Mouse (Mus musculus) MEL (cell line): ENCODE measurements at regions not wholly inside any gene's neighbourhood (a gene's known extent, or its start where the extent isn't known, plus 50 kb on each side); places are given as distances from the start of the nearest gene placed in this dataset.

Experiments
- CHD1 ChIP-seq: IDR thresholded peaks from 2 replicates; pipeline ENCODE4 v1.6.1; 2012; ENCODE audit warnings: low read depth, mild to moderate bottlenecking, inconsistent platforms, low read length, improper control_type of control experiment
- CTCF ChIP-seq, 3 experiments: IDR thresholded peaks in 2 of 3; conservative IDR thresholded peaks in 1 of 3; 2 replicates each; pipeline ENCODE4 v1.5.1; 2011 to 2012; ENCODE audit warnings: low read length in 3 of 3, low read depth in 2 of 3, mild to moderate bottlenecking in 2 of 3, improper control_type of control experiment in 1 of 3, inconsistent platforms in 1 of 3, mixed read lengths in 1 of 3, moderate library complexity in 1 of 3; ENCODE audit not compliant: control insufficient read depth in 1 of 3, insufficient read depth in 1 of 3, poor library complexity in 1 of 3, severe bottlenecking in 1 of 3
- GABPA ChIP-seq: IDR thresholded peaks from 2 replicates; pipeline ENCODE4 v1.6.1; 2012; ENCODE audit warnings: low read depth, mild to moderate bottlenecking, inconsistent platforms, low read length, improper control_type of control experiment, moderate library complexity
- GATA1 ChIP-seq: IDR thresholded peaks from 2 replicates; pipeline ENCODE4 v1.6.1; 2011; ENCODE audit warnings: low read depth, low read length, improper control_type of control experiment
- HCFC1 ChIP-seq: IDR thresholded peaks from 2 replicates; pipeline ENCODE4 v1.6.1; 2012; ENCODE audit warnings: low read depth, mild to moderate bottlenecking, inconsistent platforms, low read length, improper control_type of control experiment, moderate library complexity
- MAX ChIP-seq: IDR thresholded peaks from 2 replicates; pipeline ENCODE4 v1.6.1; 2011; ENCODE audit warnings: low read length, improper control_type of control experiment
- MEF2A ChIP-seq: IDR thresholded peaks from 2 replicates; pipeline ENCODE4 v1.6.1; 2014; ENCODE audit warnings: low read depth, mild to moderate bottlenecking, inconsistent platforms, low read length, improper control_type of control experiment; ENCODE audit not compliant: poor library complexity, insufficient replicate concordance, severe bottlenecking; ENCODE audit errors: extremely low read depth
- MXI1 ChIP-seq: IDR thresholded peaks from 2 replicates; pipeline ENCODE4 v1.6.1; 2011; ENCODE audit warnings: mild to moderate bottlenecking, low read depth, low read length, improper control_type of control experiment
- NELFE ChIP-seq: IDR thresholded peaks from 2 replicates; pipeline ENCODE4 v1.6.1; 2011; ENCODE audit warnings: low read depth, low read length, improper control_type of control experiment
- POLR2A ChIP-seq, 2 experiments: IDR thresholded peaks; 2 replicates each; pipeline ENCODE4 v1.6.1; 2011 to 2012; ENCODE audit warnings: low read length in 2 of 2, mild to moderate bottlenecking in 2 of 2, control low read depth in 1 of 2, improper control_type of control experiment in 1 of 2, low read depth in 1 of 2, moderate library complexity in 1 of 2; ENCODE audit not compliant: control insufficient read depth in 1 of 2, insufficient read depth in 1 of 2, poor library complexity in 1 of 2
- POLR2AphosphoS5 ChIP-seq: IDR thresholded peaks from 2 replicates; pipeline ENCODE4 v1.6.1; 2012; ENCODE audit warnings: low read depth, borderline replicate concordance, mild to moderate bottlenecking, inconsistent platforms, low read length, moderate library complexity, mixed read lengths
- SIN3A ChIP-seq: IDR thresholded peaks from 2 replicates; pipeline ENCODE4 v1.6.1; 2012; ENCODE audit warnings: low read length, improper control_type of control experiment, inconsistent platforms
- SMC3 ChIP-seq: IDR thresholded peaks from 2 replicates; pipeline ENCODE4 v1.6.1; 2011; ENCODE audit warnings: low read depth, low read length, improper control_type of control experiment
- ZMIZ1 ChIP-seq: IDR thresholded peaks from 2 replicates; pipeline ENCODE4 v1.6.1; 2012; ENCODE audit warnings: low read depth, mild to moderate bottlenecking, inconsistent platforms, low read length, improper control_type of control experiment, moderate library complexity

DNA sequence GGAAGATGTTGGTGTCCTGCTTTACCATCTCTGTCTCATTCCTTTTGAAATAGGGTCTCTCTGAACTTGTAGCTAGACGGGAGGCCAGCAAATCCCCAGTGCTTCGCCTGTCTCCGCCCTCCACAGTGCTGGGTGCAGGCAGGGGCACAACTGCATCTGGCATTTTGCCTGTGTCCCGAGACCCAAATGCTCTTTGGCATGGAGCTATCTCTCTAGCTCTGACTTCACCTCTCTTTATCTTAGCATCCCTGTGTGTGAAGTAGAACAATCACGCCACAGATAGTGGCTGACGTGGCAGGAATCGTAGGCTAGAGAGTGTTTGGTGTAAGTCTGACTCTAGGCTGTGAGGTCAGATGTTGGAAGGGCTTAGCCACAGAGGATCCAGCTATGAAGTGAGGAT lies 53.2 kb upstream of the Neurl1b start:
- TF ChIP-seq POLR2A (IDR thresholded peaks at IDR 0.05; ENCODE audit: control insufficient read depth in 1 of 2, insufficient read depth in 1 of 2, low read depth in 1 of 2, low read length in 2 of 2, poor library complexity in 1 of 2) = no peak
- no peak for TF ChIP-seq SMC3
- TF ChIP-seq GATA1 = peak; percentile 68
- no peak for TF ChIP-seq GABPA
- TF ChIP-seq CTCF (IDR thresholded peaks at IDR 0.05 in 2 of 3, conservative IDR thresholded peaks at IDR 0.05 in 1 of 3; ENCODE audit: control insufficient read depth in 1 of 3, insufficient read depth in 1 of 3, low read depth in 2 of 3, low read length in 3 of 3, poor library complexity in 1 of 3, severe bottlenecking in 1 of 3) = no peak
- no peak; the same call in 1 of the 2 replicates for TF ChIP-seq SIN3A
- TF ChIP-seq POLR2AphosphoS5 = no peak
- TF ChIP-seq CHD1 = no peak
- TF ChIP-seq MEF2A = no peak
- no peak for TF ChIP-seq HCFC1
- TF ChIP-seq ZMIZ1 = no peak
- TF ChIP-seq NELFE = no peak
- peak; percentile 55 for TF ChIP-seq MXI1
- no peak for TF ChIP-seq MAX
